Mouse (Mus musculus): ENCODE measurements at regions not wholly inside any gene's neighbourhood (a gene's known extent, or its start where the extent isn't known, plus 50 kb on each side); places are given as distances from the start of the nearest gene placed in this dataset.

DNA sequence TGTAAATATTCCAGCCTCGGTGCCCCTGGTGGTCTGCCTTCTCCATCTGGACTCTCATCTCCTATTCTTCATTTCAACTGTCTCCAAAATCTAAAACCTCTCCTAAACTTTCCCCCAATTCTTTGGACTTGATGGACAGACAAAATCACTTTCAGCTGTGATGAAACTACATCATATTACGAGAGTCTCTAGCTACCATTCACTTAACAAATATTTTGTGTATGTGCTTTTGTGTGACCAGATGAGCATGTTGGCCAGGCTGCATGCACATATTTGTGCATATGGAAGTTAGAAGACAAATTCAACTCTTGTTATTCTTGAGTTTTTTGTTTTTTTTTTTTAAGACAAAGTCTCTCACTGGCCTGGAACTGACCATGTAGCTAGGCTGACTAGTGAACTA lies 559.4 kb upstream of the Cdh11 start:
- TF ChIP-seq CEBPB (IDR thresholded peaks at IDR 0.05; ENCODE audit: insufficient read depth, poor library complexity, severe bottlenecking), result no peak
- TF ChIP-seq POLR2A (IDR thresholded peaks at IDR 0.05; ENCODE audit: insufficient read length, low read depth), result no peak
- no peak for TF ChIP-seq POLR2AphosphoS2 (IDR thresholded peaks at IDR 0.05; ENCODE audit: insufficient read length, low read depth)
- TF ChIP-seq TCF12 (IDR thresholded peaks at IDR 0.05; ENCODE audit: insufficient read depth, poor library complexity, severe bottlenecking), result no peak
- no peak for TF ChIP-seq USF1 (IDR thresholded peaks at IDR 0.05; ENCODE audit: low read depth)
- TF ChIP-seq MYOG (IDR thresholded peaks at IDR 0.05; ENCODE audit: control insufficient read depth in 1 of 3, insufficient read depth in 1 of 3, insufficient read length in 2 of 3, low read depth in 2 of 3), result no peak
- TF ChIP-seq MAX (IDR thresholded peaks at IDR 0.05; ENCODE audit: low read depth), result no peak
- TF ChIP-seq REST (IDR thresholded peaks at IDR 0.05; ENCODE audit: insufficient read depth, insufficient read length), result no peak
- TF ChIP-seq SRF (IDR thresholded peaks at IDR 0.05; ENCODE audit: control insufficient read depth, insufficient read length, low read depth), result no peak
- no peak for TF ChIP-seq E2F4 (IDR thresholded peaks at IDR 0.05; ENCODE audit: insufficient read depth)

Measured in myocyte (in vitro differentiated cells).